Mouse (Mus musculus) limb, embryonic 13.5 days (tissue): ENCODE data around the gene Slc48a1. TPM values are rescaled to one million over a fixed set of nuclear protein-coding genes. Genes with fewer than 3 reads are reported as not detected.

Experiments used
- ATAC-seq: fragments of 200-750 bp; cut with Nextera tagmentation; 2 replicates; pipeline ENCODE4 v1.8.0; 2017; ENCODE audit warnings: low read depth, moderate number of reproducible peaks, moderate TSS enrichment; ENCODE audit not compliant: low FRiP score
- H3K27ac ChIP-seq: fragments of 300-500 bp; sonication (generic); 2 replicates; pipeline ENCODE4 v1.5.1; 2015; ENCODE audit warnings: inconsistent platforms, mild to moderate bottlenecking, moderate library complexity
- H3K27me3 ChIP-seq: fragments of 300-500 bp; sonication (generic); 2 replicates; pipeline ENCODE4 v1.6.1; 2015; ENCODE audit warnings: mild to moderate bottlenecking, inconsistent platforms
- H3K36me3 ChIP-seq: fragments of 300-500 bp; sonication (generic); 2 replicates; pipeline ENCODE4 v1.6.1; 2015; ENCODE audit warnings: inconsistent platforms, mild to moderate bottlenecking, moderate library complexity
- H3K4me1 ChIP-seq: fragments of 300-500 bp; sonication (generic); 2 replicates; pipeline ENCODE4 v1.6.1; 2015; ENCODE audit warnings: inconsistent platforms
- H3K4me2 ChIP-seq: fragments of 300-500 bp; sonication (generic); replicated peaks from 2 replicates; pipeline ENCODE4 v1.6.1; 2015; ENCODE audit warnings: inconsistent platforms, mild to moderate bottlenecking, moderate library complexity
- H3K4me3 ChIP-seq: fragments of 300-500 bp; sonication (generic); 2 replicates; pipeline ENCODE4 v1.5.1; 2015; ENCODE audit warnings: moderate library complexity, mild to moderate bottlenecking, inconsistent platforms
- H3K9ac ChIP-seq: fragments of 300-500 bp; sonication (generic); 2 replicates; pipeline ENCODE4 v1.6.1; 2015; ENCODE audit warnings: mild to moderate bottlenecking, inconsistent platforms
- H3K9me3 ChIP-seq: fragments of 300-500 bp; sonication (generic); 2 replicates; pipeline ENCODE4 v1.6.1; 2016; ENCODE audit warnings: inconsistent platforms
- WGBS: fragments of 180-500 bp; shearing (Covaris S2); methylation state at CpG from one replicate; pipeline ENCODE4 v1.1.7; 2015; 5-methylcytosine and 5-hydroxymethylcytosine counted together
- polyA plus RNA-seq: library from polyadenylated mRNA; unstranded; fragments of >200 nt; fragmentation: Nextera tagmentation; extraction: Ambion mirVana; gene quantifications from 2 replicates; pipeline ENCODE4 v1.2.1, GENCODE M21; 2015

Gene Slc48a1
- polyA plus RNA-seq, 1 experiment from 2014 or later: 39.5 TPM

GRCm38 (mm10) chr15:97812875-97813274 lies 34.6 kb downstream of the Slc48a1 start:
- H3K4me3 ChIP-seq: no peak overlapping the region
- H3K36me3 ChIP-seq: peaks cover 36% of the 10 kb centered on the region
- 66% methylated on average over 7 of the region's 7 CpGs for WGBS
- peak overlapping the region; percentile 48; the same call in 1 of the 2 replicates for H3K9ac ChIP-seq
- peaks cover 31% of the 10 kb centered on the region for H3K4me1 ChIP-seq
- H3K27ac ChIP-seq: peak overlapping the region; percentile 3; the same call in 1 of the 2 replicates
- H3K27me3 ChIP-seq: no peaks in the 10 kb centered on the region
- H3K9me3 ChIP-seq: no peaks in the 10 kb centered on the region
- ATAC-seq: no peak
- H3K4me2 ChIP-seq: no peak overlapping the region

DNA sequence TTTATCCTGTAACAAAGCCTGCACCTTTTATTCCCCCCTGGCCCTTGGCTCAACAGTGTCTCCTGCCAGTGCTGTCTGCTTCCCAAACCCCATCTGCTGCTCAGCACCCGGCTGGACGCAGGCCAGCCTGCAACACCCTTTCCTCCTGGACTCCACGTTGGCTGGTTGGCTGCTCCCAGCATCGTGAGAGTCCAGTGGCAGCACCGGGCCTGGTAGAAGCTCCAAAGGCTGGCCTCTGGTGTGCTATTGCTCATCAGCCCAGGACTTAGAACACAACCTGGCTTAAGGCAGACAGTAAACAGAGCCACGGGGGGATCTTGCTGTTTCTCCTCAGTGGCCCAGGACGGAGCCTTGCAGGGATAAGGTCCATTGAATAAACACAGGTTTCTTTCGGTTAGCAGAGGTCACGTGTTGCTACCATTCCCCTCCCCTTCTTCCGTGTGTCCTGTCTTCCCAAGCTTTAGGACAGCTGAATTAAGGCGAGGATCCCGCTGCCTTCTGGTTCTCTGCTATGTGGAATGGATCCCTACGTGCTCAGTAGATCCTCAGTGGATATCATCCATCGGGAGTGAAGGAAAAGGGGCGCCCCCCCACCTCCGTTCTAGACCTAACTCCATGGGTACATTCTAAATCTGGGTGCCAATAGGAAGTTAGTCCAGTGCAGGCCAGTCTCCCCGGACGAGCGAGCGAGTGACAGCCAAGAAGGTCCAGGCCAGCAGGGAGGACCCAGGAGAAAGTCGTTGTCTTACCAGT lies 35.3 kb downstream of the Slc48a1 start:
- 63% methylated on average over 21 of the region's 21 CpGs for WGBS
- Histone ChIP-seq H3K9me3 (no peaks in the 10 kb centered on the region), H3K4me3 (no peak overlapping the region)

GRCm38 (mm10) chr15:97814703-97815102 lies 36.4 kb downstream of the Slc48a1 start:
- Histone ChIP-seq H3K27ac (no peak overlapping the region; the same call in 1 of the 2 replicates), H3K36me3 (peaks cover 18% of the 10 kb centered on the region), H3K9me3 (no peaks in the 10 kb centered on the region), H3K4me1 (peaks cover 31% of the 10 kb centered on the region), H3K9ac (peak overlapping the region; percentile 5; the same call in 1 of the 2 replicates), H3K4me2 (no peak overlapping the region), H3K27me3 (no peaks in the 10 kb centered on the region), H3K4me3 (no peak overlapping the region)
- no peak; the same call in 1 of the 2 replicates for ATAC-seq
- WGBS: 58% methylated on average over 5 of the region's 5 CpGs

More for the DNA sequence above, 35.3 kb downstream of the Slc48a1 start:
- H3K4me1 ChIP-seq: peaks cover 31% of the 10 kb centered on the region
- peak overlapping the region; percentile 48 for H3K9ac ChIP-seq
- peak overlapping the region; percentile 3; the same call in 1 of the 2 replicates for H3K27ac ChIP-seq
- H3K4me2 ChIP-seq: no peak overlapping the region
- H3K36me3 ChIP-seq: peaks cover 29% of the 10 kb centered on the region
- ATAC-seq: no peak
- no peaks in the 10 kb centered on the region for H3K27me3 ChIP-seq

DNA sequence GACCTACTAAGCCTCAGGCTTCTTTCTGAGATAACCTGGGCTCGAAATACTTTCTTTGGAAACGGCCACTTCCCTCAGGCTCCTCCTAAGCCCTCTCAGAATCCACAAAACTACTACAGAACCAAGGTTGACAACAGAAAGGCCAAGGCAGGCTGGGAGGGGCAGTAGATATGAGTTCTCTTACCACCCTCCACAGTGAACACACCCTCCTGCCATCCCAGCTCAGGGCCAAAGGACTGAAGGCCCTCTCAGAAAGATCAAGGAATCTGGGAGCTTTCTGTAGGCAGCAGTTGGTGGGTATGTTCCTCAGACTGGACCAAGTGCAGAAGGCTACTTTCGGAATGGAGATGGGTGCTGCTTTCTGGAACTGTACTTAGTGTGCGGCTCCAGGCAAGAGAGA lies 36.9 kb downstream of the Slc48a1 start:
- no peak overlapping the region for H3K27ac ChIP-seq
- no peak overlapping the region for H3K4me3 ChIP-seq
- ATAC-seq: no peak
- peaks cover 31% of the 10 kb centered on the region for H3K4me1 ChIP-seq
- 89% methylated on average over 4 of the region's 4 CpGs for WGBS
- H3K27me3 ChIP-seq: no peaks in the 10 kb centered on the region
- H3K4me2 ChIP-seq: no peak overlapping the region
- H3K9ac ChIP-seq: no peak overlapping the region
- H3K36me3 ChIP-seq: peaks cover 13% of the 10 kb centered on the region
- H3K9me3 ChIP-seq: no peaks in the 10 kb centered on the region

- 95% methylated on average over 15 of the region's 17 CpGs for WGBS
- no peaks in the 10 kb centered on the region for H3K27me3 ChIP-seq
- peaks cover 42% of the 10 kb centered on the region for H3K4me1 ChIP-seq
- no peak overlapping the region for H3K4me3 ChIP-seq
- H3K9me3 ChIP-seq: no peaks in the 10 kb centered on the region
- H3K9ac ChIP-seq: no peak overlapping the region
- no peak for ATAC-seq
- H3K4me2 ChIP-seq: no peak overlapping the region
- H3K27ac ChIP-seq: no peak overlapping the region
- 0 out of 2 replicates have a peak, but pooled peaks cover 1% of the 10 kb centered on the region for H3K36me3 ChIP-seq
Measured at GRCm38 (mm10) chr15:97816199-97816994, 38.1 kb downstream of the Slc48a1 start.

- Histone ChIP-seq H3K4me2 (no peak overlapping the region), H3K9me3 (no peaks in the 10 kb centered on the region), H3K27ac (no peak overlapping the region), H3K9ac (no peak overlapping the region), H3K27me3 (no peaks in the 10 kb centered on the region), H3K4me1 (peaks cover 48% of the 10 kb centered on the region), H3K36me3 (peaks cover 7% of the 10 kb centered on the region; the same call in 1 of the 2 replicates), H3K4me3 (no peak overlapping the region)
- 78% methylated on average over 9 of the region's 9 CpGs for WGBS
- no peak for ATAC-seq
Measured at GRCm38 (mm10) chr15:97819937-97820336, 41.6 kb downstream of the Slc48a1 start.

GRCm38 (mm10) chr15:97821321-97821982 lies 43.1 kb downstream of the Slc48a1 start:
- Histone ChIP-seq H3K9ac (peak overlapping the region; percentile 25; the same call in 1 of the 2 replicates), H3K27ac (peak overlapping the region; percentile 48; the same call in 1 of the 2 replicates), H3K36me3 (peaks cover 10% of the 10 kb centered on the region; the same call in 1 of the 2 replicates), H3K4me1 (peaks cover 61% of the 10 kb centered on the region), H3K4me3 (no peak overlapping the region), H3K27me3 (no peaks in the 10 kb centered on the region), H3K9me3 (no peaks in the 10 kb centered on the region), H3K4me2 (no peak overlapping the region)
- 28% methylated on average over 10 of the region's 10 CpGs for WGBS
- no peak for ATAC-seq

DNA sequence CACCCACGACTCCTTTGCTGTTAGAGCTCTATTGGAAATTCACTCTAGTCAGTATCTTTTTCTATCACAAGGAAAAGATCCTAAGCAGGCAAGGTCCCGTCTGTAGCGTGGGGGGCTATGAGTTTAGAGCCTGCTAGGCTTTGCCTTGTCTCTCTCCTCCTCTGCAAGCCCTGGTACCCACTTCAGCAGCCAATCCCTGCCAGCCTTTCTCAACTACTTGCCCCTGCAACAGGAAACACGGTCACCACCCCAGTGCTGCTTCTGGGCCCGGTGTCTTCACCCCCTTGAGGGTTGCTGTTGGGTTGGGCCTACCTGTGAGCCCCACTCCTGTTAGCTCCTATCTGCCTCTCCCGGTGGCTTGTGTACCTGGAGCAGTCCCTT lies 43.7 kb downstream of the Slc48a1 start:
- no peaks in the 10 kb centered on the region for H3K27me3 ChIP-seq
- ATAC-seq: no peak
- no peak overlapping the region for H3K9ac ChIP-seq
- WGBS: 53% methylated on average over 6 of the region's 6 CpGs
- H3K4me3 ChIP-seq: no peak overlapping the region
- no peaks in the 10 kb centered on the region for H3K9me3 ChIP-seq
- peaks cover 15% of the 10 kb centered on the region; the same call in 1 of the 2 replicates for H3K36me3 ChIP-seq
- H3K27ac ChIP-seq: peak overlapping the region; percentile 48; the same call in 1 of the 2 replicates
- no peak overlapping the region for H3K4me2 ChIP-seq
- H3K4me1 ChIP-seq: peaks cover 66% of the 10 kb centered on the region

- Histone ChIP-seq H3K36me3 (peaks cover 15% of the 10 kb centered on the region; the same call in 1 of the 2 replicates), H3K27me3 (no peaks in the 10 kb centered on the region), H3K9me3 (no peaks in the 10 kb centered on the region), H3K4me1 (peaks cover 72% of the 10 kb centered on the region), H3K9ac (no peak overlapping the region), H3K4me2 (no peak overlapping the region), H3K27ac (no peak overlapping the region), H3K4me3 (no peak overlapping the region)
- ATAC-seq: no peak
- 35% methylated on average over 12 of the region's 12 CpGs for WGBS
Measured at GRCm38 (mm10) chr15:97822545-97823228, 44.4 kb downstream of the Slc48a1 start.

GRCm38 (mm10) chr15:97823479-97823878 lies 45.2 kb downstream of the Slc48a1 start:
- peaks cover 78% of the 10 kb centered on the region for H3K4me1 ChIP-seq
- no peak overlapping the region for H3K4me3 ChIP-seq
- no peak overlapping the region for H3K9ac ChIP-seq
- H3K27me3 ChIP-seq: no peaks in the 10 kb centered on the region
- no peak for ATAC-seq
- 88% methylated on average over 12 of the region's 12 CpGs for WGBS
- peaks cover 15% of the 10 kb centered on the region; the same call in 1 of the 2 replicates for H3K36me3 ChIP-seq
- H3K27ac ChIP-seq: no peak overlapping the region
- H3K4me2 ChIP-seq: no peak overlapping the region
- H3K9me3 ChIP-seq: no peaks in the 10 kb centered on the region

DNA sequence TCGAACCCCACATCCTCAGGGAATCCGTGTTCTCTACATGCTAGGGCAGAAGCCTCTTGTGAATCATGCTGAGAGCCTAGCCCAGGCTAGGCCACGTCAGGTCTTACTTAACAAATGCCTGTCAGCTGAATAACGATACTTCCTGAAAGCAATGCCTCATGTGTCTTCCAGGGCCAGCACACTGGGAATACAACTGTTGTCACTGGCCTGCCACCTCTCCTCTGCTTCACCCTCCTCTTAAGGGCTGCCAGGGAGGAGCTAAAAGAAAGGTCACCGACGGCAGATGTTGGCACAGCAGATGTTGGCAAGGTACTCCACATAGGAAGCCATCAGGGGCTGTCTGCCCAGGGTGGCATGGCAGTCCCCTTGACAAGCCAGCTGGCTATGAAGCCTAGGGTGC lies 45.7 kb downstream of the Slc48a1 start:
- no peaks in the 10 kb centered on the region for H3K9me3 ChIP-seq
- WGBS: 78% methylated on average over 6 of the region's 6 CpGs
- no peak overlapping the region for H3K4me3 ChIP-seq
- peaks cover 15% of the 10 kb centered on the region; the same call in 1 of the 2 replicates for H3K36me3 ChIP-seq
- no peak overlapping the region for H3K4me2 ChIP-seq
- no peak for ATAC-seq
- H3K27ac ChIP-seq: 0 out of 2 replicates have a peak overlapping the region, but pooled peaks have one; percentile 15
- peaks cover 84% of the 10 kb centered on the region for H3K4me1 ChIP-seq
- no peaks in the 10 kb centered on the region for H3K27me3 ChIP-seq
- peak overlapping the region; percentile 25; the same call in 1 of the 2 replicates for H3K9ac ChIP-seq
